Mouse (Mus musculus): ENCODE measurements around the gene Cpxm1. TPM values are rescaled to one million over a fixed set of nuclear protein-coding genes. Genes with fewer than 3 reads are reported as not detected.

Gene Cpxm1
- polyA plus RNA-seq, 1 experiment from 2014 or later, result 30.8 TPM

DNA sequence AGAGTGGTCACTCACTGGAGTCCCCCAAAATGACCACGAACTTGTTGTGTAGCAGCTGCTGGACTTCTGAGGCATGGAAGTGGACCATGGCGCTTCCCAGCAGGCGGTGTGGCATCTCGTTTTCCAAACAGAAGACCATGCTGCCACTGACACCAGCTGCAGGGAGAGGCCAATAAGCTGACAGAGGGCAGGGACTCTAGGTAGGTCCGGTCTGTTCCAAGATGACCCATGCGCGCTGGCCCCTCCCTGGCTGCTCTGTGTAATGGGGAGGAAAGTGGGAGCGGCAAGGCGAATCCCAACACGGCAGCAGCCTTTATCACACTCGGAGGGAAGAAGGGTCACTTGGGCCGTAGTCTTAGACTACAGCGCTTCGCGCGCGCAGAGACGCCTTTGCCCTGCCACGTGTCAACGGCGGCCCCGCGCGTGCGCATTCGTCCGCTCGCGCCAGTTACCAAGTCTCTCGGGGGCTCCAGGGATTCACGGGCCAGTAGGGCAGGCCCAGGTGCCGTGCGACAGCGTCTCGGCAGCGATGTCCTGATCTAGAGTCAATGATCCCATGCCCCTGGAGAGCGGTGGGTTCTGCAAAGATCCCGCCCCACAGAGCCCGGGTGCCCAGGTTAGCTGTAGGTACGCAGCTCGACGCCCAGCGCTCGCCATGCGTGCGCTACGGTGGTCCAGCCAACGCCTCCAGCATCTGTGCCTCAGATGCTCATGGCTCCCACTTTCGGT lies 26.2 kb upstream of the Cpxm1 start:
- Histone ChIP-seq H3K27me3 (no peaks in the 10 kb centered on the region), H3K9me3 (replicated peaks) (no peaks in the 10 kb centered on the region), H3K27ac (peak overlapping the region; percentile 91), H3K4me1 (replicated peaks) (peaks cover 12% of the 10 kb centered on the region), H3K9ac (peak overlapping the region; percentile 86), H3K4me3 (peak overlapping the region; percentile 91), H3K36me3 (peaks cover 6% of the 10 kb centered on the region; the same call in 1 of the 2 replicates), H3K4me2 (peak overlapping the region; percentile 94)
- 13% methylated on average over 49 of the region's 49 CpGs for WGBS
- ATAC-seq (replicated peaks; ENCODE audit: insufficient number of reproducible peaks, insufficient read depth, low FRiP score, low read depth), result peak; percentile 59

DNA sequence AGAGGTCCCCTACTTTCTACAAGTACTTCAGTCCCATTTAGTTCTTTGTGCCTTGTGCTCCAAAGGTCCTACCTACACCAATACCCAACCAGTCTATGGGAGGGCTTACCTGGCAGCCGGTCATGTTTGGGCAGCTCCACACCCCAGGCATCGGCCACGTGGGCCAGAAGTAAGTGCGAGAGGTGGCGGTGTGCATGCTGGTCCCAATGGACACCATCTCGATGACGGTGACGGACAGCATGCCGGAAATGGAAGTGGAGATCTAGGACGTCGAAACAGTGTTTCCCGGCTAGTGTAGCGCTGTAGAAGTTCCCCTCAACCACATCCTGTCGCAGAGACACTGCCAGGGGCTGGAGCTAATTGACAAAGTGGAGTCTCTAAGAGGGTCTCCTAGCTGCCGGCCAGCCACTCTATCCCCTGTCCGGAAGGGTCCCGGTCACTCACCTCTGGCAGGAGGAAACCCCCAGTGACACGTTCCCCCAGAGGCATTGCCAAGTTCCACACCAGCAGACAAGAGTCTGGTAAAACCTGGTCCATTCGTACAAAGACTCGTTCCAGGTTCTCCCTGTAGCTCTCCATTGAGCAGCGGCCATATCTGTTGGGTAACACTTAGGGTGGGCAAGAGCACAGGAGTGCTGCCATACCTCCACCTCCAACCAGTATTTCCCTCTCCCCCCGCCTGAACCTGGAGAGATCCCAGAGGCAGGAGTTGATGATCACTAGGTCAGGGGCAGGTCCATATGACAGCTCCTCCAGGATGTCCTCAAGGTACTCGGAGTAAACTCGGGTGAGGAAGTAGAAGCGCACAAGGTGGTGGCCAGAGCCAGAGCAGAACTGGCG lies 24.6 kb upstream of the Cpxm1 start:
- H3K27me3 ChIP-seq, result no peaks in the 10 kb centered on the region
- WGBS, result 94% methylated on average over 26 of the region's 26 CpGs

DNA sequence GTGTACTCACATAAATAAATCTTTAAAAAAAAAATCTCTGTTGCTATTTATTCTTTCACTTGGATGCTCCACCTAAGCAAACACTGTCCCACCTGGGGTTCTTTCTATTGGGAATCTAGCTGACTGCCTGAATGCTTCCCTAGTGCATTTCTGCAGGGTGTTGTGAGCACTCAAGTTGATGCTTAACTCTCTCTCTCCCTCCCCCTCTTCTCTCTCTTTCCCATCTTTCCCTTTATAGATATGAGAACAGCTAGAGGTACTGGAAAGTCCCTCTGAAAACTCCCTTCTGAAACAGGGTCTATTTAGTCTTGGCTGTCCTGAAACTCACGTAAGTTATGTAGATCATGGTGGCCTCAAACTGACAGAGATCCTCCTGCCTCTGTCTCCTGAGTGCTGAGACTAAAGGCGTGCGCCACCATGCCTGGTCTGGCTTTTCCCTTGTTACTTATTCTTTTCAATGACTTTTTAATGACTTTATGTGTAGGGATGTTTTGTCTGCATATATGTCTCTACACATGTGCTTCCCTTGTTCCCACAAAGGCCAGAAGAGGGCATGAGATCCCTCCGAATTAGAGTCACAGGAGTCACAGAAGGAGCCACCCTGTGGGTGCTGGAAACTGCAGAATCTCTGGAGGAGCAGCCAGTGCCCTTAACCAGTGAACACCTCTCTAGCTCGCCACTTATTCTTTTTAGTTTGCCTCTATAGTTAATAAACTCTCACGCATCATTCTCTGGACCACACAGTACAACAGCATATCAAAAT lies 16.9 kb upstream of the Cpxm1 start:
- Histone ChIP-seq H3K27me3 (no peaks in the 10 kb centered on the region), H3K9ac (no peak overlapping the region), H3K27ac (no peak overlapping the region), H3K9me3 (replicated peaks) (no peaks in the 10 kb centered on the region), H3K4me1 (replicated peaks) (0 out of 2 replicates have a peak, but pooled peaks cover 2% of the 10 kb centered on the region), H3K36me3 (peaks cover 6% of the 10 kb centered on the region; the same call in 1 of the 2 replicates), H3K4me3 (no peak overlapping the region), H3K4me2 (no peak overlapping the region)
- 72% methylated on average over 6 of the region's 6 CpGs for WGBS
- no peak for ATAC-seq (replicated peaks; ENCODE audit: insufficient number of reproducible peaks, insufficient read depth, low FRiP score, low read depth)

More for the DNA sequence above, 24.6 kb upstream of the Cpxm1 start:
- Histone ChIP-seq H3K27ac (no peak overlapping the region), H3K9ac (no peak overlapping the region), H3K36me3 (peaks cover 6% of the 10 kb centered on the region; the same call in 1 of the 2 replicates), H3K4me2 (no peak overlapping the region), H3K9me3 (replicated peaks) (no peaks in the 10 kb centered on the region), H3K4me3 (no peak overlapping the region), H3K4me1 (replicated peaks) (peaks cover 12% of the 10 kb centered on the region)
- no peak for ATAC-seq (replicated peaks; ENCODE audit: insufficient number of reproducible peaks, insufficient read depth, low FRiP score, low read depth)

DNA sequence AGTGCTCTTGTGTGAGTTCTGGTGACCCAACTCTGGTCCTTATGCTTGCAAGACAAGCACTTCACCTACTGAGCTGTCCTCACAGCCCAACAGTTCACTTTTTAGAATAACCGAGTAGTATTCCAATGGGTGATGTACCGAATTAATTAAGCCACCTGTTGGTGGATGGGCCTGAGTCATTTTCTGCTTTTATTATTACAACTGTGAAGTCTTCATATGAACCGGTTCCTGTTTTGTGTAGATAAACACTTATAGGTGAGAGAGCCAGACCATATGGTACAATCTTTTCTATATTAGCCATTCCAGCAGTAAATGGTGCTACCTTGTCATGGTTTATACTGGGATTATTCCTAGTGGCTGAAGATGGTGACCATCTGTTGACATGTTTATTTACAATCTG lies 15.4 kb upstream of the Cpxm1 start:
- WGBS, result 73% methylated on average over 3 of the region's 3 CpGs
- peaks cover 6% of the 10 kb centered on the region; the same call in 1 of the 2 replicates for H3K4me1 ChIP-seq (replicated peaks)
- no peak overlapping the region for H3K27ac ChIP-seq

DNA sequence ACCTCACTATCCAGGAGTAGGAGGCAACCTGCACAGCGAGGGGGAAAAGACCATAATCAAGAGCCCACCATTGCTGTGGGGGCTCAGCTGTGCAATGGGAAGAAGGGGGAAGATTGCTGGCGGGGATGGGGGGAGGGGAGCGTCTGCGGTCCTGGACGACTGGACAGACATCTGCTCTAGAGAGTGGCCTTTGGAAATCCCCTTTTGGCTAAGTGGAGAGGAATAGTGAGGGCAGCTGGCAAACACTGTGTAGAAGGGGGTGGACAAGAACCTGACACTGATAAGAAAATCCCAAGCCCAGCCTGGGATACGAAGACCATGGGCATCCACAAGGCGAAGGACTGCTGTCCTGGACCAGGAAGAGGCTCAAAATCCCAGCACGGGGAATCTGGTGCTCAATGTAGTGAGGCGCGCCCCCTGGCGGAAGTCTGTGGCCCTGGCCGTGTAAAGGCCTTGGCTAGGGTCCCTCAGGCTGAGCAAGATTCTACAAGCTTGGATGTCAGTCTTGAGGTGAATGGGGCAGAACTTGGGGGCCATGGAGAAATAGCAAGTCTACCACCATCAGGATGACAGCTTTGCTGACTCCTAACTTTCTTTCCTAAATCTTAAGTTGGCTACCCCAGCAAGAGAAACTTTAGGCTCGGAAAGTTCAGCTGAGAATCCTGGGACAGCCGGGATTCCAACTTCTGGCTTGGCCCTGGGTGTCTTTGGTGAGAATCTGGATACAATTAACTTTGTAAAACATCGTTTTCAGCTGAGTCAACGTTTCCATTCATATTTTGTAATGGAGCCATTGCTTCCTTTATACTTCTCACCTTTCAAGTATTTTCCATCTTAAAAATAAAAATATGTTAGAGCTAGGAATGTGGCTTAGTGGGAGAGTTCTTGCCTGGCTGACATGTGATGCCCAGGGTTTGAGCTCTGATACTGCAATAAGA lies 14.5 kb upstream of the Cpxm1 start:
- Histone ChIP-seq H3K4me1 (replicated peaks) (peaks cover 6% of the 10 kb centered on the region; the same call in 1 of the 2 replicates), H3K9ac (no peak overlapping the region), H3K9me3 (replicated peaks) (no peaks in the 10 kb centered on the region), H3K27me3 (no peaks in the 10 kb centered on the region), H3K36me3 (no peaks in the 10 kb centered on the region), H3K4me3 (no peak overlapping the region), H3K27ac (no peak overlapping the region), H3K4me2 (no peak overlapping the region)
- ATAC-seq (replicated peaks; ENCODE audit: insufficient number of reproducible peaks, insufficient read depth, low FRiP score, low read depth), result 0 out of 2 replicates have a peak, but pooled peaks have one; percentile 73
- 32% methylated on average over 16 of the region's 16 CpGs for WGBS

More for the DNA sequence above, 15.4 kb upstream of the Cpxm1 start:
- no peak overlapping the region for H3K4me3 ChIP-seq
- no peak overlapping the region for H3K9ac ChIP-seq
- H3K4me2 ChIP-seq, result no peak overlapping the region
- no peaks in the 10 kb centered on the region for H3K36me3 ChIP-seq
- H3K9me3 ChIP-seq (replicated peaks), result no peaks in the 10 kb centered on the region
- no peak for ATAC-seq (replicated peaks; ENCODE audit: insufficient number of reproducible peaks, insufficient read depth, low FRiP score, low read depth)
- H3K27me3 ChIP-seq, result no peaks in the 10 kb centered on the region

DNA sequence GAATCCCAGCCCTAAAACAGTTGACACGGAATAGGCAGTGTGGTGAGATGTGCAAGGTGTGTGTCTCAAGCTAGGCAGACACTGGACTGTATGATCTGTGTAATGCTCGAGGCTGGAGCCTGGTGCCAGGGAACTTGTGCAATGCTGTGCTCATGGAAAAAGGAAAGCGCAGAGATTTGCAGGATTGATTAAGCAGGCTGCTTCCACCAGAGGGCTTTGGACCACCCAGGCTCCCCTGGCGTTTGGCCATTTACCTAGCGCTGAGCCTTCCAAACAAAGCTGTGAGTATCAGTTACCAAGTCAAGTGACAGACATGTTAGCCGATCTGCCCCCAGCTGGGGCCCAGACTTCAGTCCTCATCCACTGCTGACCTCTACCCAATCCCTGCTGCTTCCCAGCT lies 10.8 kb upstream of the Cpxm1 start:
- Histone ChIP-seq H3K4me1 (replicated peaks) (peaks cover 6% of the 10 kb centered on the region; the same call in 1 of the 2 replicates), H3K36me3 (no peaks in the 10 kb centered on the region), H3K9me3 (replicated peaks) (no peaks in the 10 kb centered on the region), H3K27ac (no peak overlapping the region), H3K9ac (no peak overlapping the region), H3K4me2 (no peak overlapping the region), H3K27me3 (no peaks in the 10 kb centered on the region), H3K4me3 (no peak overlapping the region)
- 19% methylated on average over 6 of the region's 6 CpGs for WGBS
- ATAC-seq (replicated peaks; ENCODE audit: insufficient number of reproducible peaks, insufficient read depth, low FRiP score, low read depth), result no peak

DNA sequence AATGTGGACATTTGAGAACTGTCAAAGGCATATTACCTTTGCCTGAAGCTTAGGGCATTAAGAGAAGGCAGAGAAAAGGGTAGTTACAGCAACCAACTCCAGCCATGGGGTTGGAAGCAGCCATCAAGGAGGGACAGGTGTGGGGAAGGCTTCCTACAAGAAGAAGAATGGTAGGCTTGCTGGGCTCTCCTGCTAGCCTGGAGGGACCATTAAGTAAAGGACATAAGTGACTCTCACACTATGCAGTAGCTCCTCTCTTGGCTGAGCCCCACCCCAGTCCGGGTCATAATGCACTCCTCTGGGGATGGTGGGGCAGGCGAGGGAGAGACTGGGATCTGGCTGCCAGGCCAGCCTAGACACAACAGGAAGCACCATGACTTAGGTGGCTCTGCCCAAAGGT lies 8.8 kb upstream of the Cpxm1 start, which contains the start of gene Tmem239:
Gene Tmem239 (plus strand): TSS at position 301 of the 400 bp plus-strand sequence.
- H3K9ac ChIP-seq, result no peak within 1 kb of the TSS
- WGBS, result 86% methylated on average over 2 of the region's 2 CpGs
- no peak within 1 kb of the TSS for H3K4me3 ChIP-seq
- H3K27ac ChIP-seq, result no peak within 1 kb of the TSS
- ATAC-seq (replicated peaks; ENCODE audit: insufficient number of reproducible peaks, insufficient read depth, low FRiP score, low read depth), result no peak
- no peaks in the 10 kb centered on the region for H3K27me3 ChIP-seq
- no peaks in the 10 kb centered on the region for H3K9me3 ChIP-seq (replicated peaks)
- peaks cover 4% of the 10 kb centered on the region; the same call in 1 of the 2 replicates for H3K4me1 ChIP-seq (replicated peaks)
- no peak within 1 kb of the TSS for H3K4me2 ChIP-seq
- H3K36me3 ChIP-seq, result no peaks in the 10 kb centered on the region

DNA sequence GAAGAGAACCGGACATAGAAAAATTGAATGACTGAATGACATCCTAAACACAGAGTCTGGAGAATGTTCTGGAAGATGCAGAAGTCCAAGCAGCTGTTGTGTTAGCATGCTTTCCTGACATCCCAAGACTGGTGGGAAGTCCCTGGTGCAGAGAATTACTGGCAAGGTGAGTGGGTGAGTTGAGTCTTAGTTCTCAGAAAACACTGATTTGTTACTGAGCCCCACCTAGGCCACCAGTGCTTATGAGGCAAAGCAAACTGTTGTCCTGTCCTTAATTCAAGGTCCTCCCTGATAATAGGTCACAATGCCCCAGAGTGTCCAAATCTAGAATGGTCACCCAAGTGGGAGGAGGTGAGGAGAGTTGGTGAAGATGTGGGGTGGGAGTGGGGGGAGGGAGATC lies 7.6 kb upstream of the Cpxm1 start, which contains the start of the genes Gm28372 and 1700020A23Rik:
Gene Gm28372 (plus strand): TSS at position 301 of the 400 bp plus-strand sequence.
Gene 1700020A23Rik (plus strand): TSS at position 321 of the 400 bp plus-strand sequence.
- Histone ChIP-seq H3K27ac (no peak within 1 kb of the TSS), H3K9ac (no peak within 1 kb of the TSS), H3K36me3 (no peaks in the 10 kb centered on the region), H3K4me2 (no peak within 1 kb of the TSS), H3K4me3 (no peak within 1 kb of the TSS), H3K27me3 (no peaks in the 10 kb centered on the region), H3K9me3 (replicated peaks) (no peaks in the 10 kb centered on the region), H3K4me1 (replicated peaks) (peaks cover 4% of the 10 kb centered on the region; the same call in 1 of the 2 replicates)
- 86% methylated on average over 1 of the region's 1 CpGs for WGBS
- ATAC-seq (replicated peaks; ENCODE audit: insufficient number of reproducible peaks, insufficient read depth, low FRiP score, low read depth), result no peak

DNA sequence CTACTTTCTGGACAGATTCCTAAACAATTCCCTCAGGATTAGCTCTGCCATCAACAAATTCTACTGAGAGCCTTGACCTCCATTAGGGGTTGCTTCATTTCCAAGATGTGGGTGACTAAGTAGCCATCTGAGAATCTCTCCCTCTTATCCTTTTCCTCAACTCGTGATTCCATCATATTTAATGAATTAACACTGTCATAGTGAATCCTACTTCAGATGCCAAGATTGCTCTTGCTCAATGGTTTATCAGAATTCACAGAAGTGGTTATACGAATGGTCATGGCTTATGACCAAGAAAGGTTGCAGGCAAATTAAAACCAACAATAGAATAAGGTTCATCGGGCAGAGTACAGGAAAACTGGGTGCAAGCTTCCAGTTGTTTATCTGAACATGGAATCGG lies 4.5 kb upstream of the Cpxm1 start:
- no peak overlapping the region for H3K27ac ChIP-seq
- WGBS, result 71% methylated on average over 4 of the region's 4 CpGs
- H3K9ac ChIP-seq, result no peak overlapping the region
- H3K27me3 ChIP-seq, result peaks cover 15% of the 10 kb centered on the region
- H3K4me2 ChIP-seq, result no peak overlapping the region
- ATAC-seq (replicated peaks; ENCODE audit: insufficient number of reproducible peaks, insufficient read depth, low FRiP score, low read depth), result no peak
- peaks cover 15% of the 10 kb centered on the region for H3K4me1 ChIP-seq (replicated peaks)
- no peaks in the 10 kb centered on the region for H3K9me3 ChIP-seq (replicated peaks)
- no peaks in the 10 kb centered on the region for H3K36me3 ChIP-seq
- H3K4me3 ChIP-seq, result no peak overlapping the region

DNA sequence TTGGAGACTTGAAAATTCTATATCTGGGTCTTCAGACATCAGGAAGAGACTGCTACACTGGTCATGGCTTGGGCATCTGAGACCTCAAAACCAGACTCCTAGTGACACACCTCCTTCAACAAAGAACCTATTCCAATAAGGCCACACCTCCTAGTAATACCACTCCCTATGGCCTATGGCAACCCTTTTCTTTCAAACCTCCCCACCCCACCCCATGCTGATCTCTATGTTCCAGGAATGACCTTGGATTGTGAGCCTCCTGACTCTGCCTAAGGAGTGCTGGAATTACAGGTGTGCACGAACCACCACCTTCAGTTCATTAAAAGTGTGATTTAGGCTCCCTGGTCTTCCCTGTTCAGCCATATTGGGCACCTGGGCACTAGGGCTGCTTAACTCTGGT lies 2.7 kb upstream of the Cpxm1 start:
- no peaks in the 10 kb centered on the region for H3K36me3 ChIP-seq
- no peak for ATAC-seq (replicated peaks; ENCODE audit: insufficient number of reproducible peaks, insufficient read depth, low FRiP score, low read depth)
- peaks cover 21% of the 10 kb centered on the region for H3K27me3 ChIP-seq
- no peaks in the 10 kb centered on the region for H3K9me3 ChIP-seq (replicated peaks)
- no peak overlapping the region for H3K27ac ChIP-seq
- H3K4me3 ChIP-seq, result no peak overlapping the region
- H3K4me2 ChIP-seq, result no peak overlapping the region
- 89% methylated on average over 1 of the region's 1 CpGs for WGBS
- peaks cover 18% of the 10 kb centered on the region for H3K4me1 ChIP-seq (replicated peaks)
- H3K9ac ChIP-seq, result no peak overlapping the region
